Mouse (Mus musculus): Measurements from ENCODE around the gene Pcp4l1. TPM values are rescaled to one million over a fixed set of nuclear protein-coding genes. Genes with fewer than 3 reads are reported as not detected.

Gene Pcp4l1
- polyA plus RNA-seq, 1 experiment from 2014 or later: 29.9 TPM

DNA sequence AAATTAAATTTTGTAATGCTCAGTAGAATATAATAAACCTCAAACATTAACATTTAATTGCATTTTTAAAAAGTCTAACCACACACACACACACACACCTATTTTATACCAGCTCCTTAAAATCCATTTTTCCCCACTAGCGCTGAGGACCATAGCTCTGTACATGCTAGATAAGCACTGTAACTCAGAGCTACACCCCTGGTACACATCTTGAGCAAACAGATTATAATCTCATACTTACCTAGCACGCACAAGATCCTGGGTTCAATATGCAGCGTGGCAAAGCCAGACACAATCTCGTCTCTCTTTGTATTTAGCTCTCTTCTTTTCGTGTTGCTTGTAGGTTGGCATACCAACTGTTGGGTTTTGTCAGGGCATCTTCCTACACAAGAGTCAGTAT is 71.7 kb downstream of the Pcp4l1 start:
- H3K27ac ChIP-seq (ENCODE audit: low read depth, low read length): no peak overlapping the region
- TF ChIP-seq CTCF (IDR thresholded peaks at IDR 0.05; ENCODE audit: low read depth): no peak
- H3K4me1 ChIP-seq (replicated peaks; ENCODE audit: control insufficient read depth, insufficient read depth, low read length): no peaks in the 10 kb centered on the region
- H3K9me3 ChIP-seq (ENCODE audit: control insufficient read depth): no peaks in the 10 kb centered on the region
- ATAC-seq: no peak
- H3K36me3 ChIP-seq (ENCODE audit: control insufficient read depth, insufficient read depth): peaks cover 20% of the 10 kb centered on the region
- 64% methylated on average over 5 of the region's 5 CpGs for WGBS
- no peak overlapping the region for H3K9ac ChIP-seq (ENCODE audit: low read depth, low read length)
- H3K4me2 ChIP-seq (replicated peaks; ENCODE audit: low read depth): no peak overlapping the region
- H3K4me3 ChIP-seq (ENCODE audit: low read depth, low read length): no peak overlapping the region
- no peaks in the 10 kb centered on the region for H3K27me3 ChIP-seq (replicated peaks; ENCODE audit: control insufficient read depth, insufficient read depth, low read length)

Other genes with a start within 250 kb of the Pcp4l1 start
- 1.8 and 3.1 TPM in 2 replicates for gene Fcgr2b, start 219.7 kb downstream of the Pcp4l1 start, polyA plus RNA-seq (2015; fragmentation: Nextera tagmentation; extraction: Ambion mirVana)
- 2.7 and 3.7 TPM in 2 replicates for gene Fcgr4, start 177.3 kb downstream of the Pcp4l1 start, polyA plus RNA-seq (2015; fragmentation: Nextera tagmentation; extraction: Ambion mirVana)
- 13.9 and 15.8 TPM in 2 replicates for gene Fcgr3, start 131.3 kb downstream of the Pcp4l1 start, polyA plus RNA-seq (2015; fragmentation: Nextera tagmentation; extraction: Ambion mirVana)
- 1.9 and 2.9 TPM in 2 replicates for gene Cfap126, start 82.3 kb downstream of the Pcp4l1 start, polyA plus RNA-seq (2015; fragmentation: Nextera tagmentation; extraction: Ambion mirVana)
- 439 and 453 TPM in 2 replicates for gene Sdhc, start 45.7 kb downstream of the Pcp4l1 start, polyA plus RNA-seq (2015; fragmentation: Nextera tagmentation; extraction: Ambion mirVana)
- 0.80 and 1.1 TPM in 2 replicates for gene Mpz, start 45.6 kb downstream of the Pcp4l1 start, polyA plus RNA-seq (2015; fragmentation: Nextera tagmentation; extraction: Ambion mirVana)
- gene Nr1i3, start 17.7 kb upstream of the Pcp4l1 start, polyA plus RNA-seq (2015; fragmentation: Nextera tagmentation; extraction: Ambion mirVana): 30.9 and 38.9 TPM in 2 replicates
- gene Tomm40l, start 26.2 kb upstream of the Pcp4l1 start, polyA plus RNA-seq (2015; fragmentation: Nextera tagmentation; extraction: Ambion mirVana): 14.7 and 16.5 TPM in 2 replicates
- 9.2 and 14.1 TPM in 2 replicates for gene Apoa2, start 28.8 kb upstream of the Pcp4l1 start, polyA plus RNA-seq (2015; fragmentation: Nextera tagmentation; extraction: Ambion mirVana)
- gene Fcer1g, start 38.1 kb upstream of the Pcp4l1 start, polyA plus RNA-seq (2015; fragmentation: Nextera tagmentation; extraction: Ambion mirVana): 47.7 and 54.0 TPM in 2 replicates
- 2.0 and 2.8 TPM in 2 replicates for gene Adamts4, start 54.2 kb upstream of the Pcp4l1 start, polyA plus RNA-seq (2015; fragmentation: Nextera tagmentation; extraction: Ambion mirVana)
- 249 and 255 TPM in 2 replicates for gene Ndufs2, start 55.1 kb upstream of the Pcp4l1 start, polyA plus RNA-seq (2015; fragmentation: Nextera tagmentation; extraction: Ambion mirVana)
- gene B4galt3, start 74.1 kb upstream of the Pcp4l1 start, polyA plus RNA-seq (2015; fragmentation: Nextera tagmentation; extraction: Ambion mirVana): 27.0 and 27.4 TPM in 2 replicates
- gene Ppox, start 84.9 kb upstream of the Pcp4l1 start, polyA plus RNA-seq (2015; fragmentation: Nextera tagmentation; extraction: Ambion mirVana): 11.4 and 12.8 TPM in 2 replicates
- 20.4 and 21.7 TPM in 2 replicates for gene Usp21, start 91.7 kb upstream of the Pcp4l1 start, polyA plus RNA-seq (2015; fragmentation: Nextera tagmentation; extraction: Ambion mirVana)
- 117 TPM in 2 replicates for gene Ufc1, start 98.8 kb upstream of the Pcp4l1 start, polyA plus RNA-seq (2015; fragmentation: Nextera tagmentation; extraction: Ambion mirVana)
- gene Dedd, start 132.9 kb upstream of the Pcp4l1 start, polyA plus RNA-seq (2015; fragmentation: Nextera tagmentation; extraction: Ambion mirVana): 28.1 and 29.9 TPM in 2 replicates
- gene Nit1, start 149.4 kb upstream of the Pcp4l1 start, polyA plus RNA-seq (2015; fragmentation: Nextera tagmentation; extraction: Ambion mirVana): 60.1 and 66.5 TPM in 2 replicates
- gene Pfdn2, start 149.4 kb upstream of the Pcp4l1 start, polyA plus RNA-seq (2015; fragmentation: Nextera tagmentation; extraction: Ambion mirVana): 69.5 and 73.1 TPM in 2 replicates
- 0.48 and 0.82 TPM in 2 replicates for gene Klhdc9, start 164.5 kb upstream of the Pcp4l1 start, polyA plus RNA-seq (2015; fragmentation: Nextera tagmentation; extraction: Ambion mirVana)
- 0.38 and 0.48 TPM in 2 replicates for gene Nectin4, start 173.8 kb upstream of the Pcp4l1 start, polyA plus RNA-seq (2015; fragmentation: Nextera tagmentation; extraction: Ambion mirVana)
- 1.3 TPM in 2 replicates for gene Arhgap30, start 192.7 kb upstream of the Pcp4l1 start, polyA plus RNA-seq (2015; fragmentation: Nextera tagmentation; extraction: Ambion mirVana)
- gene Usf1, start 215.0 kb upstream of the Pcp4l1 start, polyA plus RNA-seq (2015; fragmentation: Nextera tagmentation; extraction: Ambion mirVana): 35.1 and 36.5 TPM in 2 replicates
- gene Tstd1, start 222.6 kb upstream of the Pcp4l1 start, polyA plus RNA-seq (2015; fragmentation: Nextera tagmentation; extraction: Ambion mirVana): 1.7 and 2.8 TPM in 2 replicates
- gene F11r, start 241.3 kb upstream of the Pcp4l1 start, polyA plus RNA-seq (2015; fragmentation: Nextera tagmentation; extraction: Ambion mirVana): 72.5 and 83.1 TPM in 2 replicates